Mouse (Mus musculus) testis, adult 2 months (tissue): ENCODE measurements around the gene Nr1h4.

Source experiments
- CTCF ChIP-seq: fragments of 200-500 bp; IDR thresholded peaks from 2 replicates; pipeline ENCODE4 v1.5.1; 2012; ENCODE audit warnings: low read depth, mild to moderate bottlenecking, inconsistent platforms, low read length, moderate library complexity; ENCODE audit not compliant: control insufficient read depth, insufficient read depth, insufficient replicate concordance
- POLR2A ChIP-seq: fragments of 200-500 bp; IDR thresholded peaks from 2 replicates; pipeline ENCODE4 v1.6.1; 2012; ENCODE audit warnings: low read depth, mild to moderate bottlenecking, inconsistent platforms, low read length, moderate library complexity; ENCODE audit not compliant: control insufficient read depth

DNA sequence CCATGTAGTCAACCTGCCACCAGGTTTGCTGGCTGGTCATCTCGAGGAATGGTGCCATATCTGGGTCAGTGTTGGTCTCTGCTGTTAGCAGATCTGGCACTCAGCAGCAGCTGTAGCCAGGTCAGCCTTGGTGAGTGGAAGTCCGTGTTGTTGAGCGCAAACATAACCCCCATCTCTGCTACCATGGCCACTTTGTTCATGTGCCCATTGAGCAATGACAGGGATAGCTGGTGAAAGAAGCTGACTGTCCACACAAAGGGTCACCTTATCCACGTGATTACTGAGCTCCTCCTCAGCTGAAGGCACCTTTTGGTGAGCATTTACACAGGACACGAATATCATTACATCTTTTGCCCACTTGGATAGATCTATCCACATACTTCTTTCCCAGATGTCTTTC lies 19.6 kb upstream of the Nr1h4 start:
- TF ChIP-seq CTCF (no peak), POLR2A (no peak)
